Mouse (Mus musculus) lung, postnatal 0 days (tissue): ENCODE measurements around the gene Tigd3. TPM values are rescaled to one million over a fixed set of nuclear protein-coding genes. Genes with fewer than 3 reads are reported as not detected.
A peak's percentile ranks its signal among the peaks of the same experiment; 100 is the strongest.

Experiments
- ATAC-seq: fragments of 200-750 bp; cut with Nextera tagmentation; 2 replicates; pipeline ENCODE4 v1.8.0; 2017; ENCODE audit warnings: moderate library complexity
- DNase-seq: peaks from one replicate; pipeline ENCODE4 v3.0.0-alpha.2; 2016; ENCODE audit warnings: low spot score
- H3K27ac ChIP-seq: fragments of 300-500 bp; sonication (generic); 2 replicates; pipeline ENCODE4 v1.5.1; 2014; ENCODE audit warnings: antibody characterized with exemption, mild to moderate bottlenecking, low read length, mixed read lengths
- H3K27me3 ChIP-seq: fragments of 300-500 bp; sonication (generic); replicated peaks from 2 replicates; pipeline ENCODE4 v1.6.1; 2014; ENCODE audit warnings: low read length, mixed read lengths; ENCODE audit not compliant: insufficient read depth
- H3K36me3 ChIP-seq: fragments of 300-500 bp; sonication (generic); 2 replicates; pipeline ENCODE4 v1.6.1; 2014; ENCODE audit warnings: low read length, mixed read lengths; ENCODE audit not compliant: insufficient read depth
- H3K4me1 ChIP-seq: fragments of 300-500 bp; sonication (generic); 2 replicates; pipeline ENCODE4 v1.6.1; 2014; ENCODE audit warnings: antibody characterized with exemption, low read depth, low read length, mixed read lengths; ENCODE audit not compliant: insufficient read depth
- H3K4me2 ChIP-seq: fragments of 300-500 bp; sonication (generic); replicated peaks from 2 replicates; pipeline ENCODE4 v1.6.1; 2014; ENCODE audit warnings: low read depth, mild to moderate bottlenecking, low read length, moderate library complexity, mixed read lengths
- H3K4me3 ChIP-seq: fragments of 300-500 bp; sonication (generic); 2 replicates; pipeline ENCODE4 v1.5.1; 2014; ENCODE audit warnings: low read depth, low read length
- H3K9ac ChIP-seq: fragments of 300-500 bp; sonication (generic); replicated peaks from 2 replicates; pipeline ENCODE4 v1.6.1; 2014; ENCODE audit warnings: low read depth, mild to moderate bottlenecking
- H3K9me3 ChIP-seq: fragments of 300-500 bp; sonication (generic); 2 replicates; pipeline ENCODE4 v1.6.1; 2016; ENCODE audit warnings: low read length, mixed read lengths
- CTCF ChIP-seq: IDR thresholded peaks from 2 replicates; pipeline ENCODE4 v1.5.1; 2016; ENCODE audit warnings: antibody characterized with exemption, mild to moderate bottlenecking
- EP300 ChIP-seq: IDR thresholded peaks from 2 replicates; pipeline ENCODE4 v1.6.1; 2016; ENCODE audit warnings: antibody characterized with exemption, mild to moderate bottlenecking, control low read depth
- WGBS: fragments of 180-500 bp; shearing (Covaris S2); extraction: QIAGEN DNeasy Blood & Tissue Kit; methylation state at CpG from one replicate; pipeline ENCODE4 v1.1.7; 2014; 5-methylcytosine and 5-hydroxymethylcytosine counted together
- polyA plus RNA-seq: library from polyadenylated mRNA; unstranded; fragments of >200 nt; fragmentation: Nextera tagmentation; extraction: Ambion mirVana; gene quantifications from 2 replicates; pipeline ENCODE4 v1.2.1, GENCODE M21; 2015

The Tigd3 gene
- polyA plus RNA-seq, 1 experiment from 2014 or later = 1.3 TPM

GRCm38 (mm10) chr19:5871683-5872082 is 22.3 kb downstream of the Tigd3 start:
- Histone ChIP-seq H3K4me2 (peak overlapping the region; percentile 36), H3K4me1 (peaks cover 18% of the 10 kb centered on the region), H3K36me3 (peaks cover 20% of the 10 kb centered on the region; the same call in 1 of the 2 replicates), H3K4me3 (no peak overlapping the region), H3K27ac (peak overlapping the region; percentile 60), H3K27me3 (no peaks in the 10 kb centered on the region), H3K9me3 (no peaks in the 10 kb centered on the region), H3K9ac (no peak overlapping the region)
- TF ChIP-seq CTCF = no peak
- TF ChIP-seq EP300 = no peak
- peak; percentile 2; the same call in 1 of the 2 replicates for ATAC-seq
- peak; percentile 19 for DNase-seq
- 40% methylated on average over 3 of the region's 6 CpGs for WGBS

- DNase-seq (peak; percentile 87), ATAC-seq (peak; percentile 80)
- Histone ChIP-seq H3K4me1 (peaks cover 18% of the 10 kb centered on the region), H3K9ac (no peak overlapping the region), H3K27me3 (no peaks in the 10 kb centered on the region), H3K4me2 (peak overlapping the region; percentile 36), H3K9me3 (no peaks in the 10 kb centered on the region), H3K36me3 (peaks cover 21% of the 10 kb centered on the region; the same call in 1 of the 2 replicates), H3K4me3 (no peak overlapping the region), H3K27ac (peak overlapping the region; percentile 60)
- 11% methylated on average over 7 of the region's 7 CpGs for WGBS
- TF ChIP-seq EP300 (no peak), CTCF (no peak)
These were observed 22.7 kb downstream of the Tigd3 start for GRCm38 (mm10) chr19:5871273-5871672.

GRCm38 (mm10) chr19:5868096-5868495 is 25.9 kb downstream of the Tigd3 start:
- Histone ChIP-seq H3K36me3 (peaks cover 43% of the 10 kb centered on the region), H3K27ac (no peak overlapping the region), H3K4me3 (no peak overlapping the region), H3K4me2 (no peak overlapping the region), H3K9me3 (no peaks in the 10 kb centered on the region), H3K9ac (no peak overlapping the region), H3K27me3 (no peaks in the 10 kb centered on the region), H3K4me1 (peaks cover 12% of the 10 kb centered on the region)
- WGBS = 77% methylated on average over 6 of the region's 6 CpGs
- ATAC-seq = no peak
- TF ChIP-seq CTCF = no peak
- no peak for TF ChIP-seq EP300
- no peak for DNase-seq

- 87% methylated on average over 20 of the region's 20 CpGs for WGBS
- no peak for ATAC-seq
- no peak overlapping the region for H3K9ac ChIP-seq
These were observed 29.1 kb downstream of the Tigd3 start for GRCm38 (mm10) chr19:5864710-5865398.

GRCm38 (mm10) chr19:5863776-5864175 is 30.2 kb downstream of the Tigd3 start:
- no peak overlapping the region for H3K27ac ChIP-seq
- no peaks in the 10 kb centered on the region for H3K4me1 ChIP-seq
- DNase-seq (no peak), ATAC-seq (no peak)
- TF ChIP-seq EP300 (no peak), CTCF (no peak)
- H3K9ac ChIP-seq = no peak overlapping the region
- H3K27me3 ChIP-seq = no peaks in the 10 kb centered on the region
- H3K36me3 ChIP-seq = peaks cover 54% of the 10 kb centered on the region
- no peak overlapping the region for H3K4me2 ChIP-seq
- no peak overlapping the region for H3K4me3 ChIP-seq
- H3K9me3 ChIP-seq = no peaks in the 10 kb centered on the region
- WGBS = 87% methylated on average over 5 of the region's 5 CpGs

More at GRCm38 (mm10) chr19:5864710-5865398, 29.1 kb downstream of the Tigd3 start:
- Histone ChIP-seq H3K27ac (no peak overlapping the region), H3K4me2 (no peak overlapping the region), H3K4me1 (no peaks in the 10 kb centered on the region), H3K36me3 (peaks cover 61% of the 10 kb centered on the region), H3K27me3 (no peaks in the 10 kb centered on the region), H3K4me3 (no peak overlapping the region), H3K9me3 (no peaks in the 10 kb centered on the region)
- DNase-seq = no peak
- no peak for TF ChIP-seq CTCF
- no peak for TF ChIP-seq EP300

GRCm38 (mm10) chr19:5862335-5863085 is 31.4 kb downstream of the Tigd3 start:
- no peaks in the 10 kb centered on the region for H3K4me1 ChIP-seq
- H3K27ac ChIP-seq = no peak overlapping the region
- 96% methylated on average over 14 of the region's 14 CpGs for WGBS
- DNase-seq = no peak
- no peak; the same call in 1 of the 2 replicates for TF ChIP-seq CTCF
- TF ChIP-seq EP300 = no peak
- H3K4me3 ChIP-seq = no peak overlapping the region
- ATAC-seq = no peak
- H3K9ac ChIP-seq = no peak overlapping the region
- no peak overlapping the region for H3K4me2 ChIP-seq
- no peaks in the 10 kb centered on the region for H3K9me3 ChIP-seq
- H3K36me3 ChIP-seq = peaks cover 46% of the 10 kb centered on the region
- no peaks in the 10 kb centered on the region for H3K27me3 ChIP-seq
